Mouse (Mus musculus) macrophage (primary cell): ENCODE data around the gene Cd276. TPM values are rescaled to one million over a fixed set of nuclear protein-coding genes. Genes with fewer than 3 reads are reported as not detected.

ENCODE experiments used
- H3K27ac ChIP-seq: fragments of 350-480 bp; formaldehyde crosslinking; 2 replicates; pipeline ENCODE4 v1.9.0; 2021
- H3K36me3 ChIP-seq: fragments of 350-480 bp; formaldehyde crosslinking; 2 replicates; pipeline ENCODE4 v1.9.0; 2021; ENCODE audit errors: inconsistent target
- H3K4me3 ChIP-seq: fragments of 350-480 bp; formaldehyde crosslinking; 2 replicates; pipeline ENCODE4 v1.9.0; 2021; ENCODE audit errors: inconsistent target
- H3K79me2 ChIP-seq: fragments of 350-480 bp; formaldehyde crosslinking; 2 replicates; pipeline ENCODE4 v1.9.0; 2021; ENCODE audit errors: inconsistent target
- WGBS: methylation state at CpG from one replicate; pipeline ENCODE4 v1.1.7; 2026; ENCODE audit warnings: inconsistent platforms; ENCODE audit not compliant: missing documents; 5-methylcytosine and 5-hydroxymethylcytosine counted together
- polyA plus RNA-seq: library from polyadenylated mRNA; stranded (reverse); fragments of 250-400 nt; gene quantifications from 3 replicates; pipeline ENCODE4 v1.2.4, GENCODE M21; 2018; ENCODE audit warnings: inconsistent platforms

Gene Cd276
- polyA plus RNA-seq, 1 experiment from 2014 or later, result 0.49 TPM

- H3K27ac ChIP-seq, result peak overlapping the region; percentile 22
- WGBS, result no CpG with 5 or more reads among the region's 3 CpGs
- H3K79me2 ChIP-seq, result no peaks in the 10 kb centered on the region
- H3K4me3 ChIP-seq, result no peak overlapping the region
- H3K36me3 ChIP-seq, result no peaks in the 10 kb centered on the region
These were observed 17.5 kb downstream of the Cd276 start for GRCm38 (mm10) chr9:58537774-58538173.

DNA sequence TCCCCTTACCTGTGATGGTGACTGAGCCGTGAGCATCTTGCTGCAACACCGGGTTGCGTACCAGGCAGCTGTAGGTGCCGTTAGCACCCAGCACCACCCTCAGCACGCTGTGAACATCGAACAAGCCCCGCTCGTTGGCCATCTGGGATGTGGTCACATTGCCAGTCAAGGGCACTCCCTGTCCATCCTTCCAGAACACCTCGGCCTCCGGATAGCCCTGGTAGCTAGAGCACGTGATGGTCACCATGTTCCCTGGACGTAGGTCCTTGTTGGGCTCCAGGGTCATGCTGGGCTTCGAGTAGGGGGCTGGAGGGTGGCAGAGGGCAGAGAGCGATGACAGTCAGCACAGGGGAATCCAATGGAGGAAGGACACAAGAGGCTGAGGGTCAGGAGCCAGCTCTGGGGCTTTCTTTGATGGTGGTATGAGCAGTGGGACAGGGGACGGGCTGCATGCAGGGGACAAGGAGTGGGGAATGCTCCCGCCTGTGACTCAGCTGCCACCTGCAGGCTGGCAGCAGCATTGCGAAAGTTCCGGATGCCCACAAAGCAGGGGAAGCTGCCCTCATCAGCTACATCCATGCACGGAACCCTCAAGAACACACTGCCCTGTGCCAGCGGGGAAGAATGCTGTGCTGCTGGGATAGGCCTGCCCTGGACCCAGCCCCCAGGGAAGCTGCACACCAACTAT lies 19.6 kb downstream of the Cd276 start:
- H3K36me3 ChIP-seq, result no peaks in the 10 kb centered on the region
- no peaks in the 10 kb centered on the region for H3K79me2 ChIP-seq
- no peak overlapping the region for H3K4me3 ChIP-seq
- 64% methylated on average over 20 of the region's 20 CpGs for WGBS
- no peak overlapping the region for H3K27ac ChIP-seq

GRCm38 (mm10) chr9:58534766-58535165 lies 20.5 kb downstream of the Cd276 start:
- no peak overlapping the region for H3K27ac ChIP-seq
- WGBS, result 53% methylated on average over 1 of the region's 1 CpGs
- H3K79me2 ChIP-seq, result no peaks in the 10 kb centered on the region
- no peak overlapping the region for H3K4me3 ChIP-seq
- no peaks in the 10 kb centered on the region for H3K36me3 ChIP-seq

- H3K79me2 ChIP-seq, result no peaks in the 10 kb centered on the region
- 98% methylated on average over 6 of the region's 6 CpGs for WGBS
- no peak overlapping the region for H3K27ac ChIP-seq
- no peaks in the 10 kb centered on the region for H3K36me3 ChIP-seq
- H3K4me3 ChIP-seq, result no peak overlapping the region
These were observed 21.9 kb downstream of the Cd276 start for GRCm38 (mm10) chr9:58533322-58533721.

GRCm38 (mm10) chr9:58532236-58532635 lies 23.0 kb downstream of the Cd276 start:
- Histone ChIP-seq H3K4me3 (no peak overlapping the region), H3K79me2 (no peaks in the 10 kb centered on the region), H3K36me3 (no peaks in the 10 kb centered on the region), H3K27ac (no peak overlapping the region)
- WGBS, result 97% methylated on average over 4 of the region's 4 CpGs

DNA sequence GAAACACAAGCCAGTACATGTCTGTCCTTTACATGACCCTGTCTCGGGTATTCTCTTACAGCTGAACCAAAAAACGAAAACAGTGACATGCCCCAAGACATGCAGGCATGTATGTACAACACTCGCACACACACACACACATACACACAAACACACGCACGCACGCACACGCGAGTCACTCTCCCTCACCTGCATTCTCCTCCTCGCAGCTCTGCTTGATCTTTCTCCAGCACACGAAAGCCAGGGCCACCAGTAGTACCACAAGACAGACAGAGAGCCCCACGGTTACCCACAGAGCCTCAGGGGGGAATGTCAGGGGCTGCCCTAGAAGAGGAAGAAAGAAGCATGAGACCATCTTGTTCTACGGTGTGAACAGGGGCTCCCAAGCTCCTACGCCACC lies 24.8 kb downstream of the Cd276 start:
- no peaks in the 10 kb centered on the region for H3K36me3 ChIP-seq
- H3K27ac ChIP-seq, result no peak overlapping the region
- H3K79me2 ChIP-seq, result no peaks in the 10 kb centered on the region
- WGBS, result 90% methylated on average over 11 of the region's 13 CpGs
- H3K4me3 ChIP-seq, result no peak overlapping the region

DNA sequence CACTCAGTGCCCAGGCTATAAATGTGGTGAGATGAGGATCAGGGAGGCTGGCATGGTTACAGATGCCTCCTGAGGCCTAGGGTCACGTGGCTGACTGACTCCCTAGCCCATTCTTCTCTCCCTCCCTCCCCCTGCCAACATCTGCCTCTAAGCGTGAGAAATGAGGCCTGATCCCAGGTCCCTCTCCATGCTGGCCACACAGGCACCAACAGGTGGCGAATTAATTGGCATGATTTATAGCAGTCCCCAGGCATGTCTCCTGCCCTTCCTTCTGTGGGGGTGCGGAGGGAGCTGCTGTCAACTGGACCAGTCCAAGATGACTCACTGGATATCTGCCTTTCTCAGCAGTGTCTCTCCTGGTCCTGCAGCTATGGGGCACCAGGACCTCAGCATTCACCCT lies 27.4 kb downstream of the Cd276 start:
- no peaks in the 10 kb centered on the region for H3K79me2 ChIP-seq
- H3K36me3 ChIP-seq, result no peaks in the 10 kb centered on the region
- H3K4me3 ChIP-seq, result no peak overlapping the region
- no peak overlapping the region for H3K27ac ChIP-seq
- 86% methylated on average over 4 of the region's 4 CpGs for WGBS

DNA sequence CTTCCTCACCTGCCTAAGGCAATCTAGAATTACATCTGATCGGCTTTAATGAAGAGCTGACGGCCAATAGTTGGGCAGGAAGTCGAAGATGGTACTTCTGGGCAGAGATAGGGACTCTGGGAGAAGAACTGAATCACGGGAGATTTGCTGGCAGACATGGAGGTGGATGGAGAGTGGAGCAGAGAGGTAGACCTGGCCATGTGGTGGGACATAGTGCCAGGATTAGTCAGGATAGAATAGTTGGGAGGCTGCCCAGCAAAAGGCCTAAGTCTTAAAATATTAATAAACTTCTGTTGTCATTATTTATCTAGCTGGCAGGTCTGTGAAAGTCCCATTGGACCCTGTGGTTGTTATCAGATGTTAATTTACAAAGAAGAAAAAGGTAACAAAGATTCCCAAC lies 30.1 kb downstream of the Cd276 start:
- Histone ChIP-seq H3K27ac (no peak overlapping the region), H3K4me3 (no peak overlapping the region), H3K36me3 (no peaks in the 10 kb centered on the region), H3K79me2 (no peaks in the 10 kb centered on the region)
- 97% methylated on average over 4 of the region's 4 CpGs for WGBS

DNA sequence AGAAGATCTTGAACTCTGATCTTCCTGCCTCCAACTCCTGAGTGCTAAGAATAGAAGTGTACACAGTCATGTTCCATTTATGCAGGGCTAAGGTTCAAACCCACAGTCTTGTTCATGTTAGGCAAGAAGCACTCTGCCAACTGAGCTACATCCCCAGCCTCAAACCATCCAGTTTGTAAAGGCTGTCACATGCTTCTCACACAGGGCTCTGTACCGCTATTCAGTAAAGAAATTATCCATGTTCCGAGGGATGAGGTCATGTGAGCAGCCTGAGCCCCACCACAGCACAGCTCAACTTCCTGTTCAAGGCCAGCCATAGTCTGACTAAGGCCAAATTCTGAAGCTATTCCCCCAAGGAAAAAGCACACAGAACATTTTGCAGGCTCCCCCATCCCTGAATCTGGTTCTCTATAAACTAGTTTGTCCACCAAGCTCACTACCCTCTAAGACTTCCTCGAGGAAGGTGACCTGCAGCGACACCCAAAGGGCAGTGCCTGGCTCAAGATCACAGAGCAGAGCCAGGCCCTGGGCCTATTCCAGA lies 33.3 kb downstream of the Cd276 start:
- Histone ChIP-seq H3K4me3 (no peak overlapping the region), H3K79me2 (no peaks in the 10 kb centered on the region), H3K27ac (peak overlapping the region; percentile 55), H3K36me3 (no peaks in the 10 kb centered on the region)
- 19% methylated on average over 4 of the region's 4 CpGs for WGBS

DNA sequence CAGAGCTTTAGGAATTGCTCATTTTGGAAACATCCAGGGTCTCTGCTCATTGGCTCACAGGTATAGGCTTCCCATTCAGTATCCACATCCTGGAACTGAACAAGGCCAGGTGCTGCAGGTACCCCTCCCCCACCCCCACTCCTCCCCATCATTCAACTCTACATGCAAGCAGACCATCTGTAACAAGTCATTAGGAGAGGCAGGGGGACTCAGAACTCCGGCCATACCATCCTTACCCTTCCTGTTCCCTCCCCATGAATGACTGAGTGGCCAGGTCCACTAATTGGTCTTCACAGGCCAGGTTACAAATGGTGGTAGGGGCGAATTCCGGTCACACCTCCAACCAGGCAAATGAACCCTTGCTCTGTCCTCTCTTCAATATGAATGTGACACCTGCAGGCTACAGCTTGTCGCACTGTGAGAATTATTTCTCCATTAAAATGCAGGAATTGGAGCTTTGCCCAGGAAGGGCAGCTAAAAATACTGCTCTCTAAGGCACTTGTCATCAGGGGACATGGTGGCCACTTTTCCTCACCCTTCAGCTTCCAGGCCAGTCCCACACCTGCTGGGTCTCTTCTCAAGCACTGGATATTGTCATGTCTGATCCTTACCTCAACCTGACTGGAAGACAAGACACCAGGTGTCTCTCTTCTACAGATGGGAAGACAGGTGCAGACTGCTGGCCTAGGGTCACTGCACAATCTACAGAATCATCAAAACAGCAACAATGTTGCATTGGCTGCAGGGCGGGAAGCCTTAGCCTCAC lies 34.2 kb downstream of the Cd276 start:
- Histone ChIP-seq H3K36me3 (no peaks in the 10 kb centered on the region), H3K27ac (peak overlapping the region; percentile 55), H3K4me3 (no peak overlapping the region), H3K79me2 (no peaks in the 10 kb centered on the region)
- WGBS, result 92% methylated on average over 5 of the region's 5 CpGs

DNA sequence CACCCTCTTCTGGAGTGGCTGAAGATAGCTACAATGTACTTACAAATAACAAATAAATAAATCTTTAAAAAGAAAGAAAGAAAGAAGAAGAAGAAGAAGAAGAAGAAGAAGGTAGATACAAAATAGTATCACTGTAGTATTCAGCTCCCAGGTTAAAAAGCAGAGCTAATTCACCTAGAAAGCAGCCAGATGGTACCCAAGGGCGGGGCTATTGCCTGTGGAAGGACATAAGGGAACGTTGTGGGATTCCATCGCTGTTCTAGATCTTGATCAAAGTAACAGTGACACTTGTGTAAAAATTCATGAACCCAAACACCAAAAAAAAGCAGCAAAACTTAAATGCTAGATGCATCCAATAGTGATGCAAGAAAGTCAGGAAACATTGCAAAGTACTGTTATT lies 35.3 kb downstream of the Cd276 start:
- 94% methylated on average over 3 of the region's 3 CpGs for WGBS
- Histone ChIP-seq H3K36me3 (no peaks in the 10 kb centered on the region), H3K79me2 (no peaks in the 10 kb centered on the region), H3K4me3 (no peak overlapping the region), H3K27ac (no peak overlapping the region)

GRCm38 (mm10) chr9:58517866-58518750 lies 37.1 kb downstream of the Cd276 start:
- 17% methylated on average over 9 of the region's 9 CpGs for WGBS
- Histone ChIP-seq H3K27ac (peak overlapping the region; percentile 45), H3K79me2 (no peaks in the 10 kb centered on the region), H3K4me3 (no peak overlapping the region), H3K36me3 (no peaks in the 10 kb centered on the region)

- Histone ChIP-seq H3K4me3 (no peak overlapping the region), H3K27ac (no peak overlapping the region), H3K36me3 (no peaks in the 10 kb centered on the region), H3K79me2 (no peaks in the 10 kb centered on the region)
- 89% methylated on average over 3 of the region's 3 CpGs for WGBS
These were observed 38.8 kb downstream of the Cd276 start for GRCm38 (mm10) chr9:58516480-58516879.

DNA sequence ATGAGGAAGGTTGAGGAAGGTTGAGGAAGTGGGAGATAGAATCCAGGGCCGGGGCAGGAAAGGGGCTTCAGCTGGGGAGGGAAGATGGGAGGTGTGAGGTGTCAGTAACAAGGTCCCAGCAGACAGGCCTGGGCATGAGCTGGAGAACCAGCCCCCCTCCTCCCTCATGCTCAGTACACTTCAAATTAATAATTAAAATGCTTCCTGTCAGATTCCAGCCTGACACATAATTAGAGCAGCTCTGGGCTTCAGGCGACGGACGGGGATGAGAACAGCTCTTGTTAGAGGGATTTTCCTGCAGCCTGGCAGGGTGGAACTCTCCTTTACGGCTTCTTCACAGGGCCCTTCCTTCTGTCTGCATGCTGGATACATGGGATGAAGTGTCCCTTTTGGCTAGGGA lies 41.5 kb downstream of the Cd276 start:
- 78% methylated on average over 5 of the region's 5 CpGs for WGBS
- Histone ChIP-seq H3K79me2 (no peaks in the 10 kb centered on the region), H3K27ac (no peak overlapping the region), H3K4me3 (no peak overlapping the region), H3K36me3 (no peaks in the 10 kb centered on the region)
